Mouse (Mus musculus) brain, embryonic 14.5 days (tissue): ENCODE measurements around the gene Rasgef1b.

Experiments used
- CTCF ChIP-seq: fragments of 200-500 bp; IDR thresholded peaks from 2 replicates; pipeline ENCODE4 v1.5.1; 2012; ENCODE audit warnings: inconsistent platforms, mild to moderate bottlenecking, moderate library complexity, borderline replicate concordance; ENCODE audit not compliant: insufficient read depth, insufficient read length; ENCODE audit errors: extremely low read depth
- POLR2A ChIP-seq: fragments of 200-500 bp; IDR thresholded peaks from 2 replicates; pipeline ENCODE4 v1.6.1; 2012; ENCODE audit warnings: mild to moderate bottlenecking, inconsistent platforms, borderline replicate concordance; ENCODE audit not compliant: poor library complexity, insufficient read depth, insufficient read length, severe bottlenecking; ENCODE audit errors: extremely low read depth

DNA sequence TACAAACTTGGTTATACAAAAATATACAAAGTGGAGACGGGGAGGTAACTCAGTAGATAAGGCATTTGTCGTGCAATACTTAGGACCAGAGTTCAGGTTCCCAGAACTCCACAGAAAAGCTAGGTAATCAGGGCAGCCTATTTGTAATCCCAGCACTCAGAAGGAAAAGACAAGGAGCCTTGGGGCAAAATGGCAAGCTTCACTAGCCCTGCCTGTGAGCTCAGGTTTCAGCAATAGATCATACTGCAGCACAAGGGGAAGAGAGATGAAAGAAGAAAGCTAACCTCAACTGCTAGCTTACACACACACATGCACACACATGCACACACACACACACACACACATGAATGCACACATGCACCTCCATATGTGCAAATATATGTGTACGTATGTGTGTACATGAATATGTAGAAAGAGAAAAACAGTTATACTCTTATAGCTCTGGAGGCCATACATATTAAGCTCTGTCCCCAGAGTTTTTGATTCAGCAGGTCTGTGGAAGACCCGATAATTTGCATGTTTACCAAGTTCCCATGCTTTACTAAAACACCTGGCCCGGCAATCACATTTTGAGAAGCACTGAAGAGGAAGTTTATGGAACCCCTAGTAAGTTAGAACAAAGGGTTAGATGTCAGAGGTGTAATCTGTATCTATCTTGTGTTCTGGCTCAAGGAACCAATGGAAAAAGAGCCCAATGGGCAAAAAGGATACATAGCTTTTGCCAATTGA, 256.1 kb downstream of the Rasgef1b start:
- TF ChIP-seq CTCF (no peak), POLR2A (no peak)
